Mouse (Mus musculus) heart, adult 2 months (tissue): Measurements from ENCODE around the gene Rfng.

ENCODE experiments used
- CTCF ChIP-seq: fragments of 200-600 bp; IDR thresholded peaks from 2 replicates; pipeline ENCODE4 v1.8.1; 2022; ENCODE audit warnings: antibody characterized with exemption, mild to moderate bottlenecking, moderate library complexity
- EP300 ChIP-seq: fragments of 200-500 bp; IDR thresholded peaks from 2 replicates; pipeline ENCODE4 v1.6.1; 2011; ENCODE audit warnings: low read depth, low read length, control low read depth; ENCODE audit not compliant: insufficient read depth
- POLR2A ChIP-seq: fragments of 200-500 bp; IDR thresholded peaks from 2 replicates; pipeline ENCODE4 v1.6.1; 2011; ENCODE audit warnings: mild to moderate bottlenecking, low read depth, low read length, control low read depth; ENCODE audit not compliant: insufficient read depth

DNA sequence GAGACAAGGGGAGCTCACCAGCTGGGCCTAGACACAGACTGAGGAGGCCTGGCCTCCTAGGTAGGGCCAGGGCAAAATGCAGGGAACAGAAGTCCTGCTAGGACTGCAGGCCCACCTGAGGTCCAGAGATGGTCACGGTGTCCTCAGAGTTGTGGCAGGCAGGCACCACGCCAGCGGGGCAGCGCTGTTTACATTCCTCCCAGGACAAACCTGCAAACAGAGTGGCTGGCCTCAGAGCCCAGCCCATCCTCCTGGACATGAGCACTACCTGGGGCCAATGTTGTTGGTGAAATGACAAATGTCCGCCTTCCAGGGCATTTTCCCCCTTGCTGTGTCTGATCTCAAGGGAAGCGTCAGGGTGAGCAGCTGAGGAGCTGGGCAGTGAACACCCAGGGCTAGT lies 33.4 kb upstream of the Rfng start:
- no peak for TF ChIP-seq CTCF
- TF ChIP-seq EP300, result no peak
- TF ChIP-seq POLR2A, result no peak
